Mouse (Mus musculus) embryonic facial prominence, embryonic 13.5 days (tissue): ENCODE measurements around the gene Diras2. TPM values are rescaled to one million over a fixed set of nuclear protein-coding genes. Genes with fewer than 3 reads are reported as not detected.

Source experiments
- ATAC-seq: fragments of 200-750 bp; cut with Nextera tagmentation; 2 replicates; pipeline ENCODE4 v1.8.0; 2017; ENCODE audit warnings: low read depth; ENCODE audit not compliant: insufficient number of reproducible peaks, insufficient read depth, low FRiP score, low TSS enrichment
- H3K27ac ChIP-seq: fragments of 300-500 bp; sonication (generic); 2 replicates; pipeline ENCODE4 v1.5.1; 2015; ENCODE audit warnings: moderate library complexity, mild to moderate bottlenecking, inconsistent platforms
- H3K27me3 ChIP-seq: fragments of 300-500 bp; sonication (generic); 2 replicates; pipeline ENCODE4 v1.6.1; 2015; ENCODE audit warnings: mild to moderate bottlenecking, inconsistent platforms
- H3K36me3 ChIP-seq: fragments of 300-500 bp; sonication (generic); 2 replicates; pipeline ENCODE4 v1.6.1; 2015; ENCODE audit warnings: mild to moderate bottlenecking, inconsistent platforms
- H3K4me1 ChIP-seq: fragments of 300-500 bp; sonication (generic); 2 replicates; pipeline ENCODE4 v1.6.1; 2015; ENCODE audit warnings: inconsistent platforms
- H3K4me2 ChIP-seq: fragments of 300-500 bp; sonication (generic); 2 replicates; pipeline ENCODE4 v1.6.1; 2015; ENCODE audit warnings: moderate library complexity, mild to moderate bottlenecking, inconsistent platforms
- H3K4me3 ChIP-seq: fragments of 300-500 bp; sonication (generic); 2 replicates; pipeline ENCODE4 v1.5.1; 2015; ENCODE audit warnings: mild to moderate bottlenecking, inconsistent platforms
- H3K9ac ChIP-seq: fragments of 300-500 bp; sonication (generic); 2 replicates; pipeline ENCODE4 v1.6.1; 2015; ENCODE audit warnings: mild to moderate bottlenecking, inconsistent platforms
- H3K9me3 ChIP-seq: fragments of 300-500 bp; sonication (generic); 2 replicates; pipeline ENCODE4 v1.6.1; 2016; ENCODE audit warnings: inconsistent platforms
- WGBS: fragments of 180-500 bp; shearing (Covaris S2); methylation state at CpG from one replicate; pipeline ENCODE4 v1.1.7; 2015; ENCODE audit warnings: mixed read lengths; 5-methylcytosine and 5-hydroxymethylcytosine counted together
- polyA plus RNA-seq: library from polyadenylated mRNA; unstranded; fragments of >200 nt; fragmentation: Nextera tagmentation; extraction: Ambion mirVana; gene quantifications from 2 replicates; pipeline ENCODE4 v1.2.1, GENCODE M21; 2015

Gene Diras2
- polyA plus RNA-seq, 1 experiment from 2014 or later = 0.67 TPM

- 61% methylated on average over 6 of the region's 6 CpGs for WGBS
- Histone ChIP-seq H3K4me2 (no peak overlapping the region), H3K4me3 (no peak overlapping the region), H3K9me3 (no peaks in the 10 kb centered on the region; the same call in 1 of the 2 replicates), H3K27me3 (no peaks in the 10 kb centered on the region), H3K27ac (no peak overlapping the region), H3K9ac (no peak overlapping the region), H3K36me3 (no peaks in the 10 kb centered on the region), H3K4me1 (peaks cover 13% of the 10 kb centered on the region; the same call in 1 of the 2 replicates)
- ATAC-seq = no peak
Measured at GRCm38 (mm10) chr13:52546288-52546687, 15.2 kb upstream of the Diras2 start.

- Histone ChIP-seq H3K36me3 (no peaks in the 10 kb centered on the region), H3K4me3 (no peak overlapping the region), H3K9ac (no peak overlapping the region), H3K9me3 (no peaks in the 10 kb centered on the region), H3K27me3 (no peaks in the 10 kb centered on the region), H3K4me2 (no peak overlapping the region), H3K27ac (peak overlapping the region; percentile 53; the same call in 1 of the 2 replicates), H3K4me1 (peaks cover 13% of the 10 kb centered on the region; the same call in 1 of the 2 replicates)
- WGBS = 68% methylated on average over 4 of the region's 4 CpGs
- ATAC-seq = no peak
Measured at GRCm38 (mm10) chr13:52542636-52543035, 11.6 kb upstream of the Diras2 start.

GRCm38 (mm10) chr13:52542036-52542526 is 11.0 kb upstream of the Diras2 start:
- no peaks in the 10 kb centered on the region for H3K27me3 ChIP-seq
- no peaks in the 10 kb centered on the region for H3K9me3 ChIP-seq
- H3K36me3 ChIP-seq = no peaks in the 10 kb centered on the region
- H3K4me1 ChIP-seq = peaks cover 13% of the 10 kb centered on the region; the same call in 1 of the 2 replicates
- WGBS = 46% methylated on average over 8 of the region's 8 CpGs
- no peak overlapping the region for H3K4me2 ChIP-seq
- no peak overlapping the region for H3K4me3 ChIP-seq
- no peak overlapping the region for H3K9ac ChIP-seq
- ATAC-seq = peak; percentile 56; the same call in 1 of the 2 replicates
- peak overlapping the region; percentile 72 for H3K27ac ChIP-seq

GRCm38 (mm10) chr13:52541385-52542035 is 10.4 kb upstream of the Diras2 start:
- no peak for ATAC-seq
- Histone ChIP-seq H3K36me3 (no peaks in the 10 kb centered on the region), H3K4me2 (no peak overlapping the region), H3K9me3 (no peaks in the 10 kb centered on the region), H3K4me3 (no peak overlapping the region), H3K4me1 (peaks cover 13% of the 10 kb centered on the region; the same call in 1 of the 2 replicates), H3K27ac (peak overlapping the region; percentile 72), H3K9ac (no peak overlapping the region), H3K27me3 (no peaks in the 10 kb centered on the region)
- WGBS = 62% methylated on average over 5 of the region's 5 CpGs

- no peak overlapping the region for H3K27ac ChIP-seq
- no peaks in the 10 kb centered on the region for H3K9me3 ChIP-seq
- H3K9ac ChIP-seq = no peak overlapping the region
- no peak overlapping the region for H3K4me3 ChIP-seq
- 82% methylated on average over 6 of the region's 6 CpGs for WGBS
- no peaks in the 10 kb centered on the region for H3K36me3 ChIP-seq
- H3K4me1 ChIP-seq = peaks cover 13% of the 10 kb centered on the region; the same call in 1 of the 2 replicates
- no peak for ATAC-seq
- no peak overlapping the region for H3K4me2 ChIP-seq
- peaks cover 5% of the 10 kb centered on the region for H3K27me3 ChIP-seq
Measured at GRCm38 (mm10) chr13:52539461-52539860, 8.4 kb upstream of the Diras2 start.

GRCm38 (mm10) chr13:52538588-52539116 is 7.6 kb upstream of the Diras2 start:
- Histone ChIP-seq H3K27ac (no peak overlapping the region), H3K9me3 (no peaks in the 10 kb centered on the region), H3K27me3 (peaks cover 10% of the 10 kb centered on the region), H3K9ac (no peak overlapping the region), H3K4me3 (no peak overlapping the region), H3K36me3 (no peaks in the 10 kb centered on the region), H3K4me2 (no peak overlapping the region), H3K4me1 (peaks cover 13% of the 10 kb centered on the region; the same call in 1 of the 2 replicates)
- no peak for ATAC-seq
- 89% methylated on average over 9 of the region's 9 CpGs for WGBS

- peaks cover 10% of the 10 kb centered on the region for H3K27me3 ChIP-seq
- H3K4me1 ChIP-seq = peaks cover 12% of the 10 kb centered on the region; the same call in 1 of the 2 replicates
- ATAC-seq = no peak
- no peak overlapping the region for H3K27ac ChIP-seq
- H3K4me3 ChIP-seq = no peak overlapping the region
- H3K4me2 ChIP-seq = no peak overlapping the region
- H3K9me3 ChIP-seq = no peaks in the 10 kb centered on the region
- no peak overlapping the region for H3K9ac ChIP-seq
- H3K36me3 ChIP-seq = no peaks in the 10 kb centered on the region
- 96% methylated on average over 26 of the region's 26 CpGs for WGBS
Measured at GRCm38 (mm10) chr13:52537754-52538587, 6.9 kb upstream of the Diras2 start.

- 7% methylated on average over 4 of the region's 4 CpGs for WGBS
- ATAC-seq = no peak
- H3K36me3 ChIP-seq = no peaks in the 10 kb centered on the region
- H3K9me3 ChIP-seq = no peaks in the 10 kb centered on the region
- no peak overlapping the region for H3K4me3 ChIP-seq
- H3K4me2 ChIP-seq = no peak overlapping the region
- peaks cover under 1% of the 10 kb centered on the region for H3K4me1 ChIP-seq
- H3K27ac ChIP-seq = no peak overlapping the region
- no peak overlapping the region for H3K9ac ChIP-seq
- peaks cover 10% of the 10 kb centered on the region for H3K27me3 ChIP-seq
Measured at GRCm38 (mm10) chr13:52535542-52535941, 4.5 kb upstream of the Diras2 start.

- 80% methylated on average over 5 of the region's 5 CpGs for WGBS
- peaks cover 6% of the 10 kb centered on the region for H3K4me1 ChIP-seq
- H3K27me3 ChIP-seq = peaks cover 28% of the 10 kb centered on the region
- no peak overlapping the region for H3K9ac ChIP-seq
- H3K4me2 ChIP-seq = no peak overlapping the region
- no peak overlapping the region for H3K4me3 ChIP-seq
- H3K36me3 ChIP-seq = no peaks in the 10 kb centered on the region
- no peaks in the 10 kb centered on the region for H3K9me3 ChIP-seq
- H3K27ac ChIP-seq = no peak overlapping the region
- no peak for ATAC-seq
Measured at GRCm38 (mm10) chr13:52533644-52534043, 2.6 kb upstream of the Diras2 start.

GRCm38 (mm10) chr13:52530008-52530945 is 802 bp downstream of the Diras2 start:
- peak overlapping the region; percentile 99 for H3K4me2 ChIP-seq
- peaks cover 6% of the 10 kb centered on the region for H3K4me1 ChIP-seq
- 3% methylated on average over 50 of the region's 50 CpGs for WGBS
- peak overlapping the region; percentile 54 for H3K4me3 ChIP-seq
- peak; percentile 92 for ATAC-seq
- H3K9ac ChIP-seq = peak overlapping the region; percentile 69
- no peak overlapping the region for H3K27ac ChIP-seq
- H3K9me3 ChIP-seq = no peaks in the 10 kb centered on the region
- no peaks in the 10 kb centered on the region for H3K36me3 ChIP-seq
- peaks cover 41% of the 10 kb centered on the region for H3K27me3 ChIP-seq
